Mouse (Mus musculus) A20 (cell line): ENCODE data around the gene Gpr162.
"Not testable (repeated sequence)": the region's sequence is repeated elsewhere in the genome, so short reads cannot be mapped to it uniquely, and the experiment has no call there.

Experiments
- DNase-seq: peaks from one replicate; pipeline ENCODE4 v3.0.0-alpha.2; 2011; ENCODE audit warnings: low read depth, low spot score

Gpr162 gene

GRCm38 (mm10) chr6:124839805-124840204 is 24.0 kb downstream of the Gpr162 start:
- no peak for DNase-seq

- no peak for DNase-seq
Measured at GRCm38 (mm10) chr6:124836411-124836810, 27.4 kb downstream of the Gpr162 start.

- DNase-seq = no peak
Measured at GRCm38 (mm10) chr6:124835531-124835930, 28.3 kb downstream of the Gpr162 start.

- DNase-seq = no peak
Measured at GRCm38 (mm10) chr6:124834512-124835081, 29.2 kb downstream of the Gpr162 start.

GRCm38 (mm10) chr6:124831649-124832048 is 32.1 kb downstream of the Gpr162 start:
- DNase-seq = no peak

- not testable (repeated sequence) for DNase-seq
Measured at GRCm38 (mm10) chr6:124831199-124831598, 32.6 kb downstream of the Gpr162 start.

GRCm38 (mm10) chr6:124829799-124830700 is 33.7 kb downstream of the Gpr162 start:
- peak; percentile 97 for DNase-seq

- DNase-seq = peak; percentile 100
Measured at GRCm38 (mm10) chr6:124828868-124829798, 34.6 kb downstream of the Gpr162 start, which contains the start of the genes Usp5 and Cdca3. Gene Usp5, minus strand, starts transcription at chr6:124829484. Gene Cdca3, plus strand, starts transcription at chr6:124829547.

- DNase-seq = peak; percentile 78
Measured at GRCm38 (mm10) chr6:124828101-124828592, 35.6 kb downstream of the Gpr162 start.

GRCm38 (mm10) chr6:124822049-124822448 is 41.7 kb downstream of the Gpr162 start:
- DNase-seq = no peak

- no peak for DNase-seq
Measured at GRCm38 (mm10) chr6:124820891-124821290, 42.9 kb downstream of the Gpr162 start.

- DNase-seq = no peak
Measured at GRCm38 (mm10) chr6:124817971-124818370, 45.8 kb downstream of the Gpr162 start.

- no peak for DNase-seq
Measured at GRCm38 (mm10) chr6:124817563-124817962, 46.2 kb downstream of the Gpr162 start.

GRCm38 (mm10) chr6:124817125-124817524 is 46.7 kb downstream of the Gpr162 start:
- DNase-seq = no peak

GRCm38 (mm10) chr6:124816611-124817010 is 47.2 kb downstream of the Gpr162 start:
- DNase-seq = no peak

GRCm38 (mm10) chr6:124814858-124815774 is 48.7 kb downstream of the Gpr162 start:
- DNase-seq = no peak

- no peak for DNase-seq
Measured at GRCm38 (mm10) chr6:124814448-124814847, 49.3 kb downstream of the Gpr162 start.

GRCm38 (mm10) chr6:124813933-124814332 is 49.9 kb downstream of the Gpr162 start, which contains the start of gene Tpi1:
Gene Tpi1, minus strand, starts transcription at chr6:124814296.
- peak; percentile 93 for DNase-seq

GRCm38 (mm10) chr6:124813496-124813895 is 50.3 kb downstream of the Gpr162 start:
- DNase-seq = peak; percentile 84

- DNase-seq = no peak
Measured at GRCm38 (mm10) chr6:124812848-124813247, 50.9 kb downstream of the Gpr162 start.
